7 mouse cellular contexts compared by ENCODE assay signal in the genomic region with DNA sequence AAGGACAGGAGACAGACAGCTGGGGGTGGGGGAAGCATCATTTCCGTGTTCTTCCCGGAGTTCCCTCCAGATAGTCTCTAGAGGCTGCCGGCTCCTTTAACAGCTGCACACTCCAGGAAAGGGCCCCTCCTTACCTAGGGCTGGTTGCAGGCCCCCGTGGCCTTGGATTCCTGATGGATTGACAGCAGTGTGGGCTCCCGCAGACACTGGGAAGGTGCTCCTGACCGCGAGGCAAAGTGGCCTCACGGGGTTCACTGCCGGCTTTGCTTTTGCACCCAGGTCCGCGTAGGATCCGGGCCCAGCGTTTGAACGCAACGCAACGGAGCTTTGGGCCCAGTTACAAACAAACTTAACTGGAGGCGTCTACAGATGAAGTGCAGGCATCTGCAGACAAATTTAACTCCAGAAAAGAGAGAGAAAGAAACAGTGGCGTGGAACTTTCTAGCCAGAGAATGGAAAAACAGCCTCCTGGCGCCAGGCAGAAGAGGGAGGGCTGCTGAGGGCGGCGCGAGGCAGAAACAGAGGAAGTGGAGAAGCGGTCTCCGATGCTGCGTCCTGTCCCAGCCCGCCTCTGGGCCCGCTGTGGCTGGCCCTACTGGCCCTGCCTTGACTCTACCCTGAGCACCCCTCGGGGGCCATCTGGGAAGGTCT. TPM values are rescaled to one million over a fixed set of nuclear protein-coding genes. Genes with fewer than 3 reads are reported as not detected.
DNase-seq lines count a peak whose midpoint lies in the region; ATAC-seq and TF ChIP-seq lines count a peak whose summit lies in the region.

A gene (minus strand): TSS at position 524 of the 651 bp plus-strand sequence.

- H3K4me1 ChIP-seq in G1E (ENCODE audit: insufficient read depth, low read depth, low read length): peaks cover 58% of the 10 kb centered on the region
- H3K4me1 ChIP-seq in hindbrain, embryonic 15.5 days (replicated peaks): peaks cover 17% of the 10 kb centered on the region
- H3K4me1 ChIP-seq in limb, embryonic 11.5 days (ENCODE audit: control insufficient read depth, insufficient read depth, low read length): peaks cover 15% of the 10 kb centered on the region
- peaks cover 20% of the 10 kb centered on the region for H3K4me1 ChIP-seq in midbrain, embryonic 12.5 days

- H3K27me3 ChIP-seq in G1E (ENCODE audit: insufficient read depth, low read length): peaks cover 34% of the 10 kb centered on the region
- H3K27me3 ChIP-seq in hindbrain, embryonic 15.5 days: no peaks in the 10 kb centered on the region
- H3K27me3 ChIP-seq in limb, embryonic 11.5 days (ENCODE audit: control insufficient read depth, insufficient read depth, low read length): 0 out of 2 replicates have a peak, but pooled peaks cover 3% of the 10 kb centered on the region
- peaks cover 22% of the 10 kb centered on the region for H3K27me3 ChIP-seq in midbrain, embryonic 12.5 days

- TF ChIP-seq CTCF in G1E (IDR thresholded peaks at IDR 0.05; ENCODE audit: low read depth, low read length): no peak
- TF ChIP-seq CTCF in gastrocnemius, adult 2 months (IDR thresholded peaks at IDR 0.05): no peak

- intact Hi-C loops in gastrocnemius, adult 2 months (cut with DNase I): no loop called here

- H3K36me3 ChIP-seq in G1E (replicated peaks): peaks cover 9% of the 10 kb centered on the region
- no peaks in the 10 kb centered on the region for H3K36me3 ChIP-seq in hindbrain, embryonic 15.5 days
- H3K36me3 ChIP-seq in limb, embryonic 11.5 days (ENCODE audit: control insufficient read depth, insufficient read depth, low read length): no peaks in the 10 kb centered on the region
- H3K36me3 ChIP-seq in midbrain, embryonic 12.5 days: 0 out of 2 replicates have a peak, but pooled peaks cover 3% of the 10 kb centered on the region

- H3K9me3 ChIP-seq in G1E (replicated peaks): no peaks in the 10 kb centered on the region
- H3K9me3 ChIP-seq in hindbrain, embryonic 15.5 days: no peaks in the 10 kb centered on the region
- no peaks in the 10 kb centered on the region for H3K9me3 ChIP-seq in limb, embryonic 11.5 days (ENCODE audit: control insufficient read depth, low read length)
- H3K9me3 ChIP-seq in midbrain, embryonic 12.5 days: no peaks in the 10 kb centered on the region

- H3K27ac ChIP-seq in gastrocnemius, adult 2 months: peak within 1 kb of the TSS; percentile 92
- no peak within 1 kb of the TSS for H3K27ac ChIP-seq in hindbrain, embryonic 15.5 days (replicated peaks)
- H3K27ac ChIP-seq in limb, embryonic 11.5 days (replicated peaks; ENCODE audit: low read depth, low read length): peak within 1 kb of the TSS; percentile 30; the same call in 1 of the 2 replicates
- no peak within 1 kb of the TSS; the same call in 1 of the 2 replicates for H3K27ac ChIP-seq in midbrain, embryonic 12.5 days (replicated peaks)

- 14% methylated on average over 27 of the region's 28 CpGs for WGBS in hindbrain, embryonic 15.5 days
- 2% methylated on average over 28 of the region's 28 CpGs for WGBS in limb, embryonic 11.5 days
- 16% methylated on average over 28 of the region's 28 CpGs for WGBS in midbrain, embryonic 12.5 days

- H3K4me3 ChIP-seq in G1E (ENCODE audit: low read depth, low read length): peak within 1 kb of the TSS; percentile 18; the same call in 1 of the 2 replicates
- peak within 1 kb of the TSS; percentile 85 for H3K4me3 ChIP-seq in gastrocnemius, adult 2 months
- H3K4me3 ChIP-seq in hindbrain, embryonic 15.5 days: peak within 1 kb of the TSS; percentile 27
- peak within 1 kb of the TSS; percentile 28 for H3K4me3 ChIP-seq in limb, embryonic 11.5 days (ENCODE audit: low read depth, low read length)
- H3K4me3 ChIP-seq in midbrain, embryonic 12.5 days: peak within 1 kb of the TSS; percentile 21

- H3K4me2 ChIP-seq in hindbrain, embryonic 15.5 days: peak within 1 kb of the TSS; percentile 48
- H3K4me2 ChIP-seq in limb, embryonic 11.5 days (ENCODE audit: low read depth, severe bottlenecking): peak within 1 kb of the TSS; percentile 46
- peak within 1 kb of the TSS; percentile 43 for H3K4me2 ChIP-seq in midbrain, embryonic 12.5 days (replicated peaks)

- ATAC-seq in G1E (ENCODE audit: extremely low read depth, insufficient number of reproducible peaks, low FRiP score, poor library complexity, severe bottlenecking): no peak
- peak; percentile 28; the same call in 1 of the 2 replicates for ATAC-seq in hindbrain, embryonic 15.5 days (ENCODE audit: low FRiP score, low read depth)
- ATAC-seq in limb, embryonic 11.5 days (ENCODE audit: insufficient number of reproducible peaks, low FRiP score, low TSS enrichment, low read depth): peak; percentile 74; the same call in 1 of the 2 replicates
- no peak for ATAC-seq in midbrain, embryonic 12.5 days (ENCODE audit: low FRiP score, low read depth)

- H3K9ac ChIP-seq in hindbrain, embryonic 15.5 days: 0 out of 2 replicates have a peak within 1 kb of the TSS, but pooled peaks have one; percentile 9
- peak within 1 kb of the TSS; percentile 71 for H3K9ac ChIP-seq in limb, embryonic 11.5 days (ENCODE audit: low read length)
- peak within 1 kb of the TSS; percentile 46; the same call in 1 of the 2 replicates for H3K9ac ChIP-seq in midbrain, embryonic 12.5 days (replicated peaks)

- no peak for DNase-seq in G1E (ENCODE audit: low spot score)
- peak; percentile 62 to 73 for DNase-seq in adrenal gland, postnatal 36 days
- DNase-seq in gastrocnemius, adult 2 months: peak; percentile 76
- peak; percentile 60 for DNase-seq in limb, embryonic 11.5 days (ENCODE audit: low spot score)
- DNase-seq in spleen, postnatal 10 days (ENCODE audit: low spot score in 2 of 2): peak; percentile 31 to 63

RNA-seq across cellular contexts. Expression of the gene that starts here (rescaled TPM):
- not detected in 2 replicates for total RNA-seq in G1E (2014; fragmentation: Nextera tagmentation)
- 0.17 and 0.44 TPM in 2 replicates for total RNA-seq in G1E (2017)
- 0.07 and 0.08 TPM in 2 replicates for polyA plus RNA-seq in G1E (2012)
- total RNA-seq in adrenal gland, postnatal 36 days (2021): 1 to 10 TPM; 3.6 to 4.4 TPM
- total RNA-seq in gastrocnemius, adult 2 months (2021): 1 to 10 TPM; 1.6 to 2.3 TPM
- polyA plus RNA-seq in hindbrain, embryonic 15.5 days (2015; fragmentation: Nextera tagmentation; extraction: Ambion mirVana): 1.3 and 1.6 TPM in 2 replicates
- polyA plus RNA-seq in limb, embryonic 11.5 days (2014; fragmentation: Nextera tagmentation; extraction: Ambion mirVana): 1.1 and 1.6 TPM in 2 replicates
- 1.3 and 2.3 TPM in 2 replicates for polyA plus RNA-seq in midbrain, embryonic 12.5 days (2016; fragmentation: Nextera tagmentation; extraction: Ambion mirVana)

Comparison
In these comparisons a context has a peak if more than half of its experiments do, and no peak if none do; other contexts are left out.
1. ATAC-seq: peak in hindbrain, embryonic 15.5 days (single experiment) and limb, embryonic 11.5 days (single experiment); none in G1E (single experiment) and midbrain, embryonic 12.5 days (single experiment).
2. H3K4me3 ChIP-seq: peak in every context shown above with its lines; median percentile 85 in gastrocnemius, adult 2 months; 28 in limb, embryonic 11.5 days; 27 in hindbrain, embryonic 15.5 days; 21 in midbrain, embryonic 12.5 days; 18 in G1E.
3. H3K27ac ChIP-seq: peak in gastrocnemius, adult 2 months (single experiment) and limb, embryonic 11.5 days (single experiment); none in hindbrain, embryonic 15.5 days (single experiment) and midbrain, embryonic 12.5 days (single experiment).
4. H3K9ac ChIP-seq: peak in every context shown above with its lines; median percentile 71 in limb, embryonic 11.5 days; 46 in midbrain, embryonic 12.5 days; 9 in hindbrain, embryonic 15.5 days.
5. Peak in every context shown above with its lines, with median percentiles within 50 percentile points of each other: H3K4me2 ChIP-seq.